Mouse (Mus musculus): ENCODE measurements around the gene Begain.

Begain gene

DNA sequence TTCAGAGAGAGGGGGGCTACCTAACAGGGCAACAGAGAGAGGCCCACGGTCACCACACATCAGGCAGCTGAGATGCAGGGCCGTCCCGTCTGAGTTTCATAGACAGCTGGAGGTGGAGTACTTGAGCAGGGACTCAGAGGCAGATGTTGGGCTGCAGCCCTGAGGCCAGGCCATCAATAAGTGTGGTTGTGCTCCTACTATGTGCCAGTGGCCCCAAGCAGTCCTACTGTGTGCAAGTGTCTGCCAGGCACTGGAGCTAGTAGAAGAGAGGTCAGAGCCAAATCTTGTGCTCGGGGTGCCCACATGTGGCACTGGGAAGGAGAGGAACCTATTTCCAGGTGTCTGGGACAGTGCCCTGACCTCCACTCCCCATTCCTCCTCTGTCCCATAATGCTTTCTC lies 18.1 kb downstream of the Begain start:
- DNase-seq = no peak

DNA sequence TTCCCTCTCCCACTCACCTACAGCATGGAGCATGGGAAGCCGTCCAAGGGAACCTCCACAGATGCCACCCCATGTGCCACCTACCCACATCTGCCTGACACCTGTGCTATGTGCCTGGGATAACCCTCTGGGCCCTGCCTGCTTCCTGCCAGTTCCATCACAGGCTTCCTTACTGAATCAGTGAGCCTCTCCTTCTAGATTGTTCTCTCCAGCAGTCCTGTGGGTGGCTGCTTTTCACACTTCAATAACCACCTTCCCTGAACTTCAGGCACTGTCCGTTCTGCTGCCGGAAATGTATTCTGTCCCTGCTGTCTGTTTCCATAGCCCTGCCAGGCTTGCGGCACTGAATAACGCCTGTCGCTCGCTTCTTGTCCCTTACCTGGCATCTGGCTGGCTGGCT lies 22.4 kb downstream of the Begain start:
- no peak for DNase-seq

DNA sequence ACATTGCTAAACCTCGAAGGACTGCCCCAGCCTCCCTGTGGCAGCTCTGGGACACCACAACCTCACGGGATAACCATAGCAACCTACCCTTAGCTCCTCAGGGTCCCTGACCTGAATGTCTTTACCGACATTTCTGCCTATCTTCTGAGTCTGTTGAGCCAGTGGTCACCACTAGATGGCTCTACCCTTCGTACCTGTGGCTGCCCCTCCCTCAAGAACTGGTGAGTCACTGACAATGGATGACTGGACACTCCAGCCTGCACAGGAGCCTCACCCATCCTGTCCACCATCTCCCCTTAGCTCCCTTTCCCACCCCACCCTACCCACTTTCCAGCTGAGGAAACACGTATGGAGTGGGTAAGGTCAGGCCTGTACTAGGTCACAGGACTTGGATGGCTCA lies 23.5 kb downstream of the Begain start:
- DNase-seq = no peak

DNA sequence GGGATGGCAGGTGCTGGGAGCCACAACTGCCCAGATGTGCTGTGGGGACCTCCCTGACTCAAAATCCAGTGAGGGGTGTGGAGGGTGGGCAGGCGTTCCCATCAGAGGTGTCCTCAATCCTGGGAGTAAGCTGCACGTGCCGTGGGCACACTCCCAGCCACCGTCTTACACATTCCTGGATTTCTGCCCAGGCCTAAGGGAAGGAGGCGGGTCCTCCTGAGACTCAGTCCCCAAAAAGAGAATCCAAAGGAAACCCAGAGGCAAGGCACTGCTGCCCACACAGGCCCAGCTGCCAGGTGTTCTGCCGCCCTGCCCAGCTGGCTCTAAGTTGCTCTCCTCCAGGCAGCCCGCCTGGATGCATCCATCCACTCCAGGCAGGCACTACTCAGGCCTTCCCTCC lies 28.7 kb downstream of the Begain start:
- DNase-seq = no peak

DNA sequence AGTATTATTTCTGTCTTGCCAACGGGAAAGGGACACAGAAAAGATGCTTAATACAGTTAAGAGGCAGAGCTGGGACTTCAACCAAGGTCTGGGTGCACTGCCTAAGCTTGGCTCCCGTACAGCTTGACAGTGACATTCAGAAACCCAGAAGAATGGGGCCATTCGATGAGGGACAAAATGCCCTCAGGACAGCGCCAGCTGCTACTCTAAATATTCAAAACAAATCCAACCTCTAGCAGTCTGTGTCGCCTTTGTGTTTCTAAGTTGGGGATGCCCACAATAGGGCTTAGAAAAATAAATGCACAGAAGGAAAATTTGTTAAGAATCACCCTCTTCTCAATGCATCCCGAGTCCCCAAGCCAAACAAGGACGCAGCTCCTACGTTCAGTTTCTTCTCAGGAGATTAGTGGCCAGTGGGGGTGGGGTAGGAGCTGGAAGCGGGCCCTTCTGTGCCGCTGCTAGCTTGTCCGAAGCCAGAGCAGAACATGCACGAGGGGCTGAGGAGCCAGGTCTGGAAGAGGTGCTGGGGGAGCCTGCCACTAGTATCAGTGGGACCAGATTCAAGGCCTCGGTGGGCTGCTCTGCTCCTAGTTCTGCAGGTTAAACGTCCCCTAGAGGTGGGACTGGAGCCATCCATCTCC lies 29.7 kb downstream of the Begain start:
- DNase-seq = no peak

DNA sequence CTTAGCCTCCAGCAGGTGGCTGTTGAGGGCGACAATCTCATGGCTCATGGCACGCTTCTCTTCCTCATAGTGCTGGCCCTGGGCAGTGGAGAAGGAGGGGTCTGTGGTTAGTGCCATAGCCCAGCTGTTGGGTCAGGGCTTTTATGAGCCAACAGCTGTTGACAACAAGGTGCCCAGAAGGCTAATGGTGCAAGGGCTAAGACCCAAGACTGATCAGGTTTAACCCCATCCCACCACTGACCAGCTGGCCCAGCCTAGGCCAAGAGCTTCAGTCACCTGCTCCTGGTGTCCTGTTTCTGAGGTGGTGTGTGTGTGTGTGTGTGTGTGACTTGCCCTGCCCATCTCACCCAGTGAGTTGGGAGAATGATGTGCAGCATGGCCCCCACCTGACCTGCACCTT lies 31.0 kb downstream of the Begain start:
- DNase-seq = no peak

DNA sequence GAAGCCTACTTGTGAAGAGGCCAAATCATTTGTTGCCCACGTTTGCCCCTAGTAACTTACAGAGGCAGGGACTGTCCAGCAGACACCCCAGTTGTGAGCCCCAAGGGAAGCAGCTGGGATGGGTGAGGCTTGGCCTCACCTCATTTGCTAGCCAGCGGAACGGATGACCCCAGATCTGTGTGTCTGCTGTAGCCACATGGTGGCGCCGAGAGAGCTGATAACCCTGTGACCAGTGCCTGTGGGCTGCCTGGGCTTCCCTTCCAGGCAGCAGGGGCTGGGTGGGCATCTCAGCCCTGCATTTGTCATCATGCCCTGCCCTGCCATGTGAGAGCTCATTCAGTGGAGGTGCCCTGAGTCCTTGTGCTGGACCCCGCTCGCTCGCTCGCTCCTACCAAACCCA lies 44.2 kb downstream of the Begain start:
- no peak for DNase-seq

DNA sequence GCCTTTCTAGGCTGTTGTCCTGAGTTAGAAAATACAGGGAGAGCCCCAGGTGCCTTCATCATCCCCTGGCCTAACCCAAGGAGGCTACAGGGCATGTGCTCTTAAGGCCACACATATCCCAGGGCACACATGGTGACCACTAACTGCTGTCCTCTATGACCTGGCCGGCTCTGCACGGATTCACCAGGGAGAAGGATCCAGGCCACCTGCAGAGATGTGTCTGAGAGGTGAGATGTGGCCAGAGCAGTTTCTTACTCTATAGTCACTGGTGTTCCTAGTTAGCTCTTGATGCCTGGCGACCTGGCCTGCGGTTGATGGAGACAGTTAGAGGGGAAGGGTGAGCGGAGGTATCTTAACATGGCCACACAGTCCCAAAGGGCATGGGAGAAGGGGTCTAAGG lies 45.1 kb downstream of the Begain start:
- no peak for DNase-seq

DNA sequence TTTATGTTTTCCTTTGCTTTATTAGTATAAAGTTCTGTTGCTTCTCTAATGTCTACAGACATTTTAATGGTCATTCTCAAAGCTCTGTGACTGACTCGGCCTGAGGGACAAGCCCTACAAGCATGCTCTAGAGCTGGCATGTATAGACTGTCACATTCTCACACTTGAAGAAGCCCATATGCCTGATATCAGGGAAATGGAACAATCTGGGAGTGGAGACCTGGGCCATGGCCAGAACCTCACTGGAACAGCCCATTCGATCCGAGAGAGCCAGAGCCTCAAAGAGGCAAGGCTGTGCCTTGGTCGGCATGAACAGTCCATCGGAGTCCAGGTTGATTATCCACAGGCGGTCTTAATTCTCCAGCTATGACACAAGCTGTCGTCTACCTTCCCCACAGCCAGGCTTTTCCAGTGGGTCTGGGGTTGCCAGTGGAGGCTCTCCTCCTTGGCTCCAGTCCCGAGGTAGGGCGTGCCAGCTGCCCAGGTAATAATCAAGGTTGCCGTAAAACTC lies 45.8 kb downstream of the Begain start:
- no peak for DNase-seq

DNA sequence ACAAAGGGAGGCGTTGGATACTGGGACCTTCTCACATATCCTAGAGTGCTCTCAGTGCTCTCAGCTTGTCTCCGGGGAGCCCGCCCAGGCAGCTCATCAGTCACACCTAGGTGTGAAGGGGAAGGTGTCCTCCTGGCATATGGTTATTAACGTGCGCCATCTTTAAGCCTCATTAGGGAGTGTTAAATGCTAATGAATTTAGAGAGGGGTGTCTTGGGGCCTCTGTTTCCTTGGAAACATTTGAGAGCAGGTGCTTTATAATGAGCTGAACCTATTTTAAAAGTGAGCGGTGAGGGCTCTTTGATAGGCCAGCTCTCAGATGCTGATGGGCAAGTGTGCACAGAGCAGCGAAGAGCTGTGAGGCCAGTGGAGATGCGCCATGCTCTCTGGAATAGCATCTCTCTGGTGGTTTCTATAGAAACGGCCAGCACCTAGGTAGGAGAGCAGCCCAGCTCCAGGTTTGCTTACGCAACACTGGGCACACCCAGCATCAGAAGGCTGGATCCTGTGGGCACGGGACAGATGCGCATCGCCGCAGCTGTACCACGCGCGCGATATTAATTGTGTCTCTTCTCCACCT lies 57.9 kb downstream of the Begain start:
- DNase-seq = no peak

DNA sequence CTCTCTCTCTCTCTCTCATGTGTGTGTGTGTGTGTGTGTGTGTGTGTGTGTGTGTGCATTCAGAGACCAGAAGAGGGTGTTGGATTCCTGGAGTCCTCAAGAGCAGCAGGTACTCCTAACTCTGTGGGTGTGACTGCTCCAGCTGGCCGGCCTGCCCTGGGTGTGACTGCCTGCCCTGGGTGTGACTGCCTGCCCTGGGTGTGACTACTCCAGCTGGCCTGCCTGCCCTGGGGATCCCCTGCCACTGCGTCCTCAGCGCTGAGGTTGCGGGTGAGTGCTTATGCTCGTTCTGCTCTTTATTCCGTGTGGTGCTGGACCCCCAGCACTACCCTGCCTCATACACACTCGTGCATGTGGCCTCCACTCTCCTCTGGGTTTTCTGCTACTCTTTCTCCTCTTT lies 65.0 kb downstream of the Begain start:
- DNase-seq = no peak

DNA sequence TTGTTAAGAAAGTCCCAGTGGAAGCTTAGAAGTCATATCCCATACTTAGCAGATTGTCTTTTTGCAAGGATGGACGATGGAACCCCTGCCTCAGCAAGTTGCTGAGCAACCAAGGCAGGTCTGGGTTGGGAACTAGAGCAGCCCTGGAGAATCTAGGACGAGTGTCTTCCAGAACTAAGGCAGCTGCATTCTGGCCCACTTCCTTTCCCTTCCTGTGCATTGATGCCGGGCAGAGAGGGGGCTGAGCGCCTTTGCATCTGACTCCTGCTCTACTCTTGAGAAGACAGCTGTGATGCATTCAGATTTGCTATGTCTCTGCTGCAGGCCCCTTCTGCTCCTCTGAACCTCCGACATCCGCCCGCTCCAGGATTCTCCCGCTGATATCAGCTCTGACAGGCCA lies 70.8 kb downstream of the Begain start:
- no peak for DNase-seq

DNA sequence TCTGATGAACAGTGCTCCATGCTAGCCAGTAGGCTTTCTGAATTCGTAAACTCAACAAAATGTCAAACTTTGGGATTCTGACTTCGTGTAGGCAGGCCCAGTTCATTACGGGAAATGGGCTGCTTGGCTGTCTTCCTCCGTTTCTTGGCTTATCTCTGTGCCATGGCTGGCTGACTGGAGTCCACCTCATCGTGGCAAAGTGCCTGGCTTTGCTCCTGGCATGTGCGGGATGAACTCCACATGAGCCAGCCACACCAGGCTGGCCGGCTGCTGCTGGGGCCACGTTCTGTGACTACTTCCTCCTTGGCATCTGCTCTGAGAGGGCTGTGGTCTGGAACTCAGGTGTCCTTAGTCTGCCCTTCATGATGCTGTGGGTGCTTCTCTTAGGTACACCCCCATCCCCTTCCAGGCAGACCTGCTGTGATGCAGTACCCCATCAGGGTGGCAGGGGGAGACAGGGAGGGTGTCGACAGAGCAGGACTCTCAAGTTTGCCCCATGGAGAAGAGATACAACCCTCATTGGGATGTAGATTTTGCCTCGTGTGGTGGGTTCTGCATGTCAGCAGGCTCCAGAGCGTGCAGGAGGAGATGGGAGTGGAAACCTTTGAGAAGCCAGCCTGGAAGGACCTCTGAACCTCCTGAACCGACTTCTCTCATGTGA lies 71.9 kb downstream of the Begain start:
- no peak for DNase-seq

DNA sequence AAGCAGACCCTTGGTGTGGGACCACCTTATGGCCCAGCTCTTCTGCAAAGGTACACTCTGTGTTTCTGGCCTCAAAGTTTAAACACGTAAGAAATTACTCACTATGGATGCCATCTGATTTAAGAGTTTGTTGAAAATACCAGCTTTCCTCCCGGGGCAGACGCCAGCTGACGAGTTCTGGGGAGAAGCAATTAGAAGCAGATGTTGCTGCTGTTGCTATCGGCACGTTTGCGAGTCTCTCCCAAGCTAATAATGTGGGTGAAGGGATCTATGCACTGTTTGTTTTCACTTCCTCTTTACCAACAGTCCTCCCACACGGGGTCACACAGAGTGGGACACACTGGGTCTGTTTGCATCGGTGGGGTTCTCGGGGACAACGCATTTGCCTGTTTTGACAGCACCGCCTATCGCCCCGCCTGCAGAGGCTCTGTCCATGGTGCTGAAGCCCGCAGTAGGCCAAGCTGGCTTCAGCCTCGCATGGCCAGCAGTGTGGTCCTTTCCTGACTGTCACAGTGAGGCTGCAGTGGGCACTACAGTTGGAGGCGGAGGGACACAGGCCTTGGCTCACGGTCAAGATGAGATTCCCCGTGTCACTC lies 73.5 kb downstream of the Begain start:
- peak; percentile 78 for DNase-seq

DNA sequence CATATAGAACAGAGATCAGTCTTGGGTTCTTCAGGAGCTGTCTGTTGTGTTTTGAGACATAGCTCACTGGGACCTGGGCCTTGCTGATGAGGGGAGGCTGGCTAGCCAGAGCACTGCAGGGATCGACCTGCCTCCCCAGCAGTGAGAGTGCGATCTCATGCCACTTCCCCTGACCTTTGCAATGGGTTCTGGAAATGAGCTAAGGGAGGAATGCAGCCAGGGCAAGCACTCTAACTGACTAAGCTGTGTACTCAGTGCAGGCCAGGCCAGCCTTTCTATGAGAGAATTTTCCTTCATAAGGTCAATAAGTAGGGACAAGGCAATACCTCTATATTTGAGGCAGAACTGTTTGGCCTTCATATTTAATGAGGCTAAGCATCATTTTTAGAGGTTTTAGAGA lies 75.0 kb downstream of the Begain start:
- no peak for DNase-seq

DNA sequence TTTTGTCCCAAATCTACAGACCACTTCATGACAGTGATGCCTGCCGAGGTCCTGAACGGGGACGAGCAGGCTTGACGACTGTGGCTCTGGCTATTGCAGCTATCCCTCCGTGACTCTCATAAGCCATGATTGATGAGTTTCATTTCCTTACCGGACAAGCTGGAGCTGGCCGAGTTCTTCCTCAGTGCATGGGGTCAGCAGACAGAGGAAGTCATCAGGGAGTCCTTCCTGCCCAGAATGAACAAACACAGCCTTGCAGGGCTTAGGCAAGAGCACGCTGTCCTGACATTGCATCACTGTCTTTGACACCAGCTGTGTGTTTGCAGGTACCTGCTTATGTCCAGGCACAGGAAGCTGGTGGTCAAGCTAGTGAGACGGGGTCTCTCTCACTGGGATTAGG lies 77.6 kb downstream of the Begain start:
- no peak for DNase-seq

DNA sequence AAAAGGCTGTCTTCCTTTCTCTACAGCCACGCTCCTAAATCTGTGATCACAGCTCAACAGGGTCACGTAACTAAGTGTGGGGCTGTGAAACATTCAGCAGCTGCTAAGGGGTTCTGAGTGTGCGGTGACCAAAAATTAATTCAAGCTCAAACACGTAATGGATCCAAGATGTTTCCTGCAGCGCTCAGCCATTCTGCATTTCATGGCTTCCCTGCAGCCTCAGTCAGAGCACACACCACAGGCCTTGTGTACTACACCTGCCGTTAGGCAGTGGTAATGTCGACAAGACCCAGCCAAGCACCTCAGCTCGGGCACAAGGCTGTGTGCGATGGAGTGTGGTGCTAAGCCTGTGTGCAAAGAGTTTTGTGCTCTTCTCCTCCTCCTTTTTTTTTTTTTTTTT lies 80.6 kb downstream of the Begain start:
- no peak for DNase-seq

DNA sequence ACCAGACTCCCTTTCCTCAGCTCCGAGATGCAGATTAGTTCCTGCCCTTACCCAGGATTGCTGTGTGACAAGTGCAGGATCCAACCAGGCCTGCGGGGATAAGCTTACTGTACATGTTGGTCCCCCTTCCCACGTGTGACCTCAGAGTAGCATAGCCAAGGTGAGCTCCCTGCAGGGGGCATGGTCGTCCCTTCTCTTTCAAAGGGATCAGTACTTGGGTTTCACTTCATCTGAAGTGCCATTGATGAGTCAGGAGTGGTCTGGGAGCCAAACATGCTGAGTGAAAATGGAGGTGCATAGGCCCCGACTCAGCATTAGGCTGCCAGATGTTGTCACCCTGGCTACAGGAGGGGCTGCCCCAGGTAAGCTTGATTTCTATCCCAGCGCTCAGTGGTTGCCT lies 83.0 kb downstream of the Begain start:
- DNase-seq = no peak

DNA sequence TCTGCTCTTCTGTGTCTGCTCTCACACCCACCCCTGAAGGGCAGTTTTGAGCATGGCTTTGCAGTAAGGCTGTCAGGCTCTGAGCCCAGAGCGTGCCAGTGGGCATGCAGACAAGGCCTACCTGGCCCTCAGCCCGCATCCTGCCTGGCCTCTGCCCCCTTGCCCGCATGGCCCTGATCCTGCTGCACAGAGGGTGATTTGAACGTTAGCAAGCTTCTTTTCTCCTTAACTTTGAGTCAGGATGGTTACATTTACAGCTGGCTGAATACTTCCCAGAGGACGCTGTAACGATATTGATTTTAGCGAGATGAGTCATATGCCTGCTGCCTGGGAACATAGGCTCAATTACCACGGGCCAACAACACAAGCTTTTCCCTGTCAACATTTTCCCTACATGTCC lies 83.5 kb downstream of the Begain start:
- DNase-seq = no peak

DNA sequence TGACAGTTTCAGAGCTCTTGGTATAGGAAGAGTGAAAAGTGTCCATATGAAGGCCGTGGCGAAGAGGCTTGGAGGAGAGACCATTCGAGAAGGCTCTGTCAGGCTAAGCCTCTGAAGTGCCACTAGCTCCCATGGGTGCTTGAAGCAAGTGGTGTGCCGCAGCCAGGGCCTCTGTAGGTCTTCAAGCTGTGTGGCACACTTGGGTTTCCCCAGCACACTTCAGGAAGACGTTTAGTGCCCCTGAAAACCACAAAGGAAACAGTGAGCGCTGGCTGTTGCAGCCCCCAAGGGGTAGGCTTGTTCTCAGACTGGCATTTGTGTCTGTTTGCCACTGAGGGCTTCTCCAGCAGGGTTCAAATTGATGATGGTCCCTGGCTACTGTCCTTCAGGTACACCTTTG lies 84.5 kb downstream of the Begain start:
- no peak for DNase-seq

DNA sequence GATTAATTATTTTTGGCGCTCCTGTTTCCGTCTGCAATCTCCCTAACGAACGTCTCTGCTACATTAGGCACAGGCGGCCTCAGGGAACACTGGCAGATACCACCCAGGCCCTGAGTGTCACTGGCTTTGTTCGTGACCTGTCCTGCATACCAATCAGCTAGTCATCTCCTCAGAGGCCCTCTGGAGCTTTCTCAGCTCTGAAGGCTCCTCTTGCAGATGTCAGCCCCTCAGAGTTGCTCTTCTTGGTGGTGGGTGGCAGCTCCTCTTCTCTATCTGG lies 85.4 kb downstream of the Begain start:
- no peak for DNase-seq

Measured in liver (tissue).